Mouse (Mus musculus): Measurements from ENCODE around the gene Rrp8. TPM values are rescaled to one million over a fixed set of nuclear protein-coding genes. Genes with fewer than 3 reads are reported as not detected.
A peak's percentile ranks its signal among the peaks of the same experiment; 100 is the strongest.

Rrp8 gene
- total RNA-seq, 2 experiments from 2014 or later = 10.1 to 15.2 TPM

- peak; percentile 73 to 88 for DNase-seq (ENCODE audit: low spot score in 2 of 2)
Observed at GRCm38 (mm10) chr7:105726144-105726979, 10.8 kb downstream of the Rrp8 start.

GRCm38 (mm10) chr7:105721916-105722315 lies 15.3 kb downstream of the Rrp8 start:
- intact Hi-C loops (cut with DNase I) = no loop called here
- no peak for DNase-seq (ENCODE audit: low spot score in 2 of 2)

More at GRCm38 (mm10) chr7:105726144-105726979, 10.8 kb downstream of the Rrp8 start:
- intact Hi-C loops (cut with DNase I) = loop anchor here (1.0 to 2.0 kb wide), 2 partner anchors 85 to 92 kb away; partner anchors contain the start of gene Mrpl17

- no peak for DNase-seq (ENCODE audit: low spot score in 2 of 2)
- intact Hi-C loops (cut with DNase I) = no loop called here
Observed at GRCm38 (mm10) chr7:105715366-105715765, 21.8 kb downstream of the Rrp8 start.

- intact Hi-C loops (cut with DNase I) = no loop called here
- no peak for DNase-seq (ENCODE audit: low spot score in 2 of 2)
Observed at GRCm38 (mm10) chr7:105708733-105709132, 28.5 kb downstream of the Rrp8 start.

- intact Hi-C loops (cut with DNase I) = no loop called here
- no peak for DNase-seq (ENCODE audit: low spot score in 2 of 2)
Observed at GRCm38 (mm10) chr7:105703816-105704215, 33.4 kb downstream of the Rrp8 start.

GRCm38 (mm10) chr7:105703184-105703583 lies 34.0 kb downstream of the Rrp8 start:
- DNase-seq (ENCODE audit: low spot score in 2 of 2) = no peak
- intact Hi-C loops (cut with DNase I) = no loop called here

GRCm38 (mm10) chr7:105690875-105691274 lies 46.3 kb downstream of the Rrp8 start:
- DNase-seq (ENCODE audit: low spot score in 2 of 2) = no peak
- intact Hi-C loops (cut with DNase I) = no loop called here

GRCm38 (mm10) chr7:105685541-105686197 lies 51.5 kb downstream of the Rrp8 start:
- intact Hi-C loops (cut with DNase I) = no loop called here
- no peak for DNase-seq (ENCODE audit: low spot score in 2 of 2)

Other genes starting within 250 kb of the Rrp8 start
- gene Smpd1, start 183.0 kb downstream of the Rrp8 start, total RNA-seq (2021) = 100 to 1,000 TPM; 111 to 112 TPM
- 100 to 1,000 TPM; 450 to 459 TPM for gene Apbb1, start 155.7 kb downstream of the Rrp8 start, total RNA-seq (2021)
- under 1 TPM; 0.23 to 0.24 TPM for gene Hpx, start 137.2 kb downstream of the Rrp8 start, total RNA-seq (2021)
- 100 to 1,000 TPM; 146 to 148 TPM for gene Trim3, start 103.8 kb downstream of the Rrp8 start, total RNA-seq (2021)
- 10 to 100 TPM; 79.1 to 82.2 TPM for gene Timm10b, start 97.3 kb downstream of the Rrp8 start, total RNA-seq (2021)
- 100 to 1,000 TPM in 1 of 2 experiments, 10 to 100 TPM in 1; 96.6 to 104 TPM for gene Arfip2, start 97.0 kb downstream of the Rrp8 start, total RNA-seq (2021)
- 10 to 100 TPM; 10.6 to 13.6 TPM for gene Gm45799, start 96.8 kb downstream of the Rrp8 start, total RNA-seq (2021)
- 1 to 10 TPM; 4.9 to 5.0 TPM for gene Dnhd1, start 86.6 kb downstream of the Rrp8 start, total RNA-seq (2021)
- gene Ilk, start 793 bp downstream of the Rrp8 start, total RNA-seq (2021) = 10 to 100 TPM; 94.1 to 97.2 TPM
- 100 to 1,000 TPM; 129 to 151 TPM for gene Taf10, start 7.0 kb upstream of the Rrp8 start, total RNA-seq (2021)
- gene Tpp1, start 14.8 kb upstream of the Rrp8 start, total RNA-seq (2021) = 10 to 100 TPM; 43.8 to 46.5 TPM
- gene Dchs1, start 50.3 kb upstream of the Rrp8 start, total RNA-seq (2021) = 10 to 100 TPM; 16.4 to 18.7 TPM
- gene Mrpl17, start 73.7 kb upstream of the Rrp8 start, total RNA-seq (2021) = 100 to 1,000 TPM; 115 to 117 TPM
- gene Gm4070, start 216.6 kb upstream of the Rrp8 start, total RNA-seq (2021) = not detected